Mouse (Mus musculus): ENCODE measurements at regions not wholly inside any gene's neighbourhood (a gene's known extent, or its start where the extent isn't known, plus 50 kb on each side); places are given as distances from the start of the nearest gene placed in this dataset.

GRCm38 (mm10) chr4:89532462-89532861 lies 146.8 kb upstream of the Dmrta1 start:
- TF ChIP-seq POLR2A (IDR thresholded peaks at IDR 0.05; ENCODE audit: insufficient read length, low read depth) (no peak), USF1 (IDR thresholded peaks at IDR 0.05; ENCODE audit: low read depth) (no peak), MAX (IDR thresholded peaks at IDR 0.05; ENCODE audit: low read depth) (no peak), MYOG (IDR thresholded peaks at IDR 0.05; ENCODE audit: control insufficient read depth in 1 of 3, insufficient read depth in 1 of 3, insufficient read length in 2 of 3, low read depth in 2 of 3) (no peak), E2F4 (IDR thresholded peaks at IDR 0.05; ENCODE audit: insufficient read depth) (no peak), POLR2AphosphoS2 (IDR thresholded peaks at IDR 0.05; ENCODE audit: insufficient read length, low read depth) (no peak)

Measured in myocyte (in vitro differentiated cells).